Mouse (Mus musculus) midbrain, embryonic 11.5 days (tissue): Measurements from ENCODE around the gene Mki67. TPM values are rescaled to one million over a fixed set of nuclear protein-coding genes. Genes with fewer than 3 reads are reported as not detected.

Experiments used
- ATAC-seq: fragments of 200-750 bp; cut with Nextera tagmentation; 2 replicates; pipeline ENCODE4 v1.8.0; 2017; ENCODE audit warnings: moderate TSS enrichment, moderate library complexity; ENCODE audit not compliant: low FRiP score
- DNase-seq: peaks from one replicate; pipeline ENCODE4 v3.0.0; 2015; ENCODE audit warnings: low spot score; ENCODE audit errors: missing footprints
- H3K27ac ChIP-seq: fragments of 300-500 bp; sonication (generic); 2 replicates; pipeline ENCODE4 v1.5.1; 2014; ENCODE audit warnings: low read depth, low read length
- H3K27me3 ChIP-seq: fragments of 300-500 bp; sonication (generic); 2 replicates; pipeline ENCODE4 v1.6.1; 2014; ENCODE audit warnings: mild to moderate bottlenecking, low read length, moderate library complexity, mixed read lengths; ENCODE audit not compliant: control insufficient read depth, insufficient read depth
- H3K36me3 ChIP-seq: fragments of 300-500 bp; sonication (generic); 2 replicates; pipeline ENCODE4 v1.6.1; 2014; ENCODE audit warnings: mild to moderate bottlenecking, low read length, moderate library complexity, mixed read lengths; ENCODE audit not compliant: control insufficient read depth, insufficient read depth
- H3K4me1 ChIP-seq: fragments of 300-500 bp; sonication (generic); 2 replicates; pipeline ENCODE4 v1.6.1; 2014; ENCODE audit warnings: low read length; ENCODE audit not compliant: control insufficient read depth, insufficient read depth
- H3K4me2 ChIP-seq: fragments of 300-500 bp; sonication (generic); 2 replicates; pipeline ENCODE4 v1.6.1; 2014; ENCODE audit warnings: mild to moderate bottlenecking, moderate library complexity
- H3K4me3 ChIP-seq: fragments of 300-500 bp; sonication (generic); 2 replicates; pipeline ENCODE4 v1.5.1; 2014; ENCODE audit warnings: low read depth, low read length
- H3K9ac ChIP-seq: fragments of 300-500 bp; sonication (generic); 2 replicates; pipeline ENCODE4 v1.6.1; 2014; ENCODE audit warnings: low read length
- H3K9me3 ChIP-seq: fragments of 300-500 bp; sonication (generic); 2 replicates; pipeline ENCODE4 v1.6.1; 2016; ENCODE audit warnings: low read length; ENCODE audit not compliant: control insufficient read depth
- WGBS: fragments of 180-500 bp; shearing (Covaris S2); extraction: QIAGEN DNeasy Blood & Tissue Kit; methylation state at CpG from one replicate; pipeline ENCODE4 v1.1.7; 2014; 5-methylcytosine and 5-hydroxymethylcytosine counted together
- polyA plus RNA-seq: library from polyadenylated mRNA; unstranded; fragments of >200 nt; fragmentation: Nextera tagmentation; extraction: Ambion mirVana; gene quantifications from 2 replicates; pipeline ENCODE4 v1.2.1, GENCODE M21; 2014

Mki67 gene
- polyA plus RNA-seq, result 62.2 and 64.4 TPM in 2 replicates

- peak; percentile 95 for DNase-seq
- H3K9me3 ChIP-seq, result no peaks in the 10 kb centered on the region
- peak within 1 kb of the TSS; percentile 97 for H3K9ac ChIP-seq
- peaks cover 6% of the 10 kb centered on the region; the same call in 1 of the 2 replicates for H3K4me1 ChIP-seq
- peak; percentile 0; the same call in 1 of the 2 replicates for ATAC-seq
- under 1% methylated on average over 78 of the region's 82 CpGs for WGBS
- H3K4me2 ChIP-seq, result peak within 1 kb of the TSS; percentile 58
- peak within 1 kb of the TSS; percentile 95 for H3K4me3 ChIP-seq
- H3K36me3 ChIP-seq, result no peaks in the 10 kb centered on the region
- H3K27me3 ChIP-seq, result no peaks in the 10 kb centered on the region
- H3K27ac ChIP-seq, result peak within 1 kb of the TSS; percentile 69
Observed at GRCm38 (mm10) chr7:135715642-135716444, at the start of gene Mki67. Gene Mki67 (minus strand): TSS chr7:135716361.

DNA sequence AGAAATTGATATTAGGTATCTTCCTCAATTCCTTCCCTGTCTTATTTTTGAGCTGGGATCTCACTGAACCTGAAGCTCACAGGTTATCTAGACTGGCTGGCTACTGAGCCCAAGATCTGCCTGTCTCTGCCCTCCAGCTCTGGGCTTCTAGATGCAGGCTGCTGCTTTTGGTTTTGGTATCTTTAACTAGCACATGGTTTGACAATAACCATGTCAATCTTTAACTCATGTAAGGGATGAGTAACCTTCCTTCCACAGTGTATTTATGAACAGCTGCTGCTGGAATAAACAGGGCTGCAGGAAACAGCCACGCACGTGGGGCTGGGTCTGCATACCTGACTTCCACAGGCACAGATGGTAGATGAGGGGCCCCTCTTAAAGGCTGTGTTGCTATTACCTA, 47.1 kb upstream of the Mki67 start:
- H3K4me2 ChIP-seq, result no peak overlapping the region
- H3K27ac ChIP-seq, result no peak overlapping the region
- H3K27me3 ChIP-seq, result no peaks in the 10 kb centered on the region
- H3K4me3 ChIP-seq, result no peak overlapping the region
- peaks cover 3% of the 10 kb centered on the region; the same call in 1 of the 2 replicates for H3K4me1 ChIP-seq
- H3K9me3 ChIP-seq, result no peaks in the 10 kb centered on the region
- ATAC-seq (no peak), DNase-seq (no peak)
- WGBS, result 90% methylated on average over 2 of the region's 2 CpGs
- no peak overlapping the region for H3K9ac ChIP-seq
- no peaks in the 10 kb centered on the region for H3K36me3 ChIP-seq

GRCm38 (mm10) chr7:135758754-135759510, 42.8 kb upstream of the Mki67 start:
- Histone ChIP-seq H3K27me3 (no peaks in the 10 kb centered on the region), H3K4me1 (peaks cover 3% of the 10 kb centered on the region; the same call in 1 of the 2 replicates), H3K4me2 (no peak overlapping the region), H3K9me3 (no peaks in the 10 kb centered on the region), H3K36me3 (no peaks in the 10 kb centered on the region), H3K9ac (no peak overlapping the region), H3K27ac (no peak overlapping the region), H3K4me3 (no peak overlapping the region)
- 75% methylated on average over 12 of the region's 12 CpGs for WGBS
- ATAC-seq (no peak), DNase-seq (peak; percentile 59)

DNA sequence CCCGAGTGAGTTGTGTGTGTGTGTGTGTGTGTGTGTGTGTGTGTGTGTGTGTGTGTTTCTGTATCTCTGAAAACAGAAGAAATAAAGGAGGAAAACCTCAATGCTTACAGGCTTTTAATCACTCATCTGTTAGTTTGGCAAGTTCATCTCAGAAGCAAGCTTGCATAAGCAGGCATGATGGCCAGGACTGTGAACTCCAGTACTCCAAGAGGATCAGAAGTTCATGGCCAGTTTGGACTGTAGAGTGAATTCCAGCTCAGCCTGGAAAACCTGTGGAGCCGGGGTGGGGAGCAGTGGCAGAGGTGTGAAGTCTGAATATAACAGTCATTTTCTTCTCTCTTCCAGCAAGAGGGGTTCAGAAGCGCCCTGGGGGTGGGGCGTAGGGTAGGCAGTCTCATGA, 42.0 kb upstream of the Mki67 start:
- Histone ChIP-seq H3K27ac (no peak overlapping the region), H3K4me1 (peaks cover 3% of the 10 kb centered on the region; the same call in 1 of the 2 replicates), H3K9me3 (no peaks in the 10 kb centered on the region), H3K4me3 (no peak overlapping the region), H3K36me3 (no peaks in the 10 kb centered on the region), H3K9ac (no peak overlapping the region), H3K27me3 (no peaks in the 10 kb centered on the region), H3K4me2 (no peak overlapping the region)
- no peak for ATAC-seq
- 81% methylated on average over 4 of the region's 4 CpGs for whole genome bisulfite sequencing
- peak; percentile 77 for DNase-seq

GRCm38 (mm10) chr7:135756984-135757586, 40.9 kb upstream of the Mki67 start:
- H3K4me1 ChIP-seq, result peaks cover 3% of the 10 kb centered on the region; the same call in 1 of the 2 replicates
- DNase-seq, result no peak
- no peaks in the 10 kb centered on the region for H3K27me3 ChIP-seq
- H3K4me2 ChIP-seq, result no peak overlapping the region
- H3K9ac ChIP-seq, result no peak overlapping the region
- ATAC-seq, result no peak
- H3K9me3 ChIP-seq, result no peaks in the 10 kb centered on the region
- H3K36me3 ChIP-seq, result no peaks in the 10 kb centered on the region
- H3K27ac ChIP-seq, result no peak overlapping the region
- WGBS, result 90% methylated on average over 6 of the region's 6 CpGs
- H3K4me3 ChIP-seq, result no peak overlapping the region

GRCm38 (mm10) chr7:135748986-135749385, 32.8 kb upstream of the Mki67 start:
- ATAC-seq (no peak), DNase-seq (peak; percentile 26)
- WGBS, result 81% methylated on average over 6 of the region's 6 CpGs
- no peaks in the 10 kb centered on the region for H3K36me3 ChIP-seq
- H3K4me2 ChIP-seq, result no peak overlapping the region
- no peaks in the 10 kb centered on the region for H3K27me3 ChIP-seq
- H3K4me3 ChIP-seq, result no peak overlapping the region
- H3K27ac ChIP-seq, result no peak overlapping the region
- H3K4me1 ChIP-seq, result no peaks in the 10 kb centered on the region
- H3K9ac ChIP-seq, result no peak overlapping the region
- H3K9me3 ChIP-seq, result no peaks in the 10 kb centered on the region

GRCm38 (mm10) chr7:135747072-135747471, 30.9 kb upstream of the Mki67 start:
- WGBS, result 69% methylated on average over 2 of the region's 2 CpGs
- Histone ChIP-seq H3K9me3 (no peaks in the 10 kb centered on the region), H3K27me3 (no peaks in the 10 kb centered on the region), H3K36me3 (no peaks in the 10 kb centered on the region), H3K4me1 (no peaks in the 10 kb centered on the region), H3K4me3 (no peak overlapping the region), H3K9ac (no peak overlapping the region), H3K27ac (no peak overlapping the region), H3K4me2 (no peak overlapping the region)
- no peak for ATAC-seq
- DNase-seq, result peak; percentile 28

GRCm38 (mm10) chr7:135746528-135746927, 30.4 kb upstream of the Mki67 start:
- no peak overlapping the region for H3K4me3 ChIP-seq
- no peak overlapping the region for H3K27ac ChIP-seq
- ATAC-seq (no peak), DNase-seq (peak; percentile 64)
- WGBS, result 81% methylated on average over 6 of the region's 6 CpGs
- H3K9ac ChIP-seq, result no peak overlapping the region
- no peaks in the 10 kb centered on the region for H3K27me3 ChIP-seq
- no peak overlapping the region for H3K4me2 ChIP-seq
- no peaks in the 10 kb centered on the region for H3K36me3 ChIP-seq
- no peaks in the 10 kb centered on the region for H3K4me1 ChIP-seq
- H3K9me3 ChIP-seq, result no peaks in the 10 kb centered on the region
